Mouse (Mus musculus): Measurements from ENCODE around the gene Pfn5. TPM values are rescaled to one million over a fixed set of nuclear protein-coding genes. Genes with fewer than 3 reads are reported as not detected.
"Not testable (repeated sequence)": the region's sequence is repeated elsewhere in the genome, so short reads cannot be mapped to it uniquely, and the experiment has no call there.

Gene Pfn5
- not detected in 2 replicates for polyA plus RNA-seq (2012; rRNA removed)

DNA sequence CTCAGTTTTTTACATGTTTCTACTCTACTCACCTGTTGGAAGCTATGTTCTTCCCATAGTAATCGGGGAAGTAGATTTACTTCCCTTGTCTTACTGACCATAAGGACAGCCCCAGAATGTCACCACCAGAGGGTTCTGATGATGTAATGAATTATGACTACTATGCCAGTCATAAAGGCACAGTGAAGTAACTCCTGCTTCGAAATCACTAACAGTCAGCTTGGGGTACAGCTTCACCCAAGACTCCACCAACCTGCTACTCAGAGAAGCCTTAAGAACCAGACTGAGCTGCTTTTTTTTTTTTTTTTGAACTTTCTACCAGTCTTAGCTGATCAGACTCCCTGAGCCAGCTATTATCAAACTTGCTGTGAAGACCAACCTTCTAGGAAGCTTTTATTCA is at the start of gene Pfn5, which contains the start of gene Asb12:
Pfn5 (plus strand) TSS at position 218 of the 400 bp plus-strand sequence.
Asb12 (minus strand) TSS at position 101 of the 400 bp plus-strand sequence.
- no peak for DNase-seq (ENCODE audit: low read depth)

DNA sequence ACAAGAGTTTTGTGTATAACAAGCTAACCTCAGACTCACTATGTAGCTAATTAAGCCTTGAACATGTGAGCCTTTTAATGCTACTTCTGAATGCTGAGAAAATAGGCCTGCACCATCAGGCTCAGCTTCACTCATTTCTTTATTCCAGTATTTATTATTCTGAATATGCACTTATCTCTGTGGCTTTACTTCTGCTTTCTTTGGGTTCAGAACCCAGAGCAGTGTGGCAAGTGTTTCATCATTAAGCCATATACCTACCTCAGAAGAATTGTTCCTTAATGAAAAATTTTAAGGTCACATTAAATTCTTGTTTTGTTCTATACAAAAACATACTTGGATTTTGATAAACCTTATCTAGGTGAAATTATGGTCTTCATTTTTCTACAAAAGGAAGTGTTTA is 34.0 kb upstream of the Pfn5 start:
- no peak for DNase-seq (ENCODE audit: low read depth)

GRCm38 (mm10) chrX:95525166-95525565 is 32.7 kb upstream of the Pfn5 start:
- no peak for DNase-seq (ENCODE audit: low read depth)

- DNase-seq (ENCODE audit: low read depth): not testable (repeated sequence)
These were observed 22.4 kb upstream of the Pfn5 start for GRCm38 (mm10) chrX:95535493-95535892.

- no peak for DNase-seq (ENCODE audit: low read depth)
These were observed 3.6 kb upstream of the Pfn5 start for GRCm38 (mm10) chrX:95554321-95554720.

DNA sequence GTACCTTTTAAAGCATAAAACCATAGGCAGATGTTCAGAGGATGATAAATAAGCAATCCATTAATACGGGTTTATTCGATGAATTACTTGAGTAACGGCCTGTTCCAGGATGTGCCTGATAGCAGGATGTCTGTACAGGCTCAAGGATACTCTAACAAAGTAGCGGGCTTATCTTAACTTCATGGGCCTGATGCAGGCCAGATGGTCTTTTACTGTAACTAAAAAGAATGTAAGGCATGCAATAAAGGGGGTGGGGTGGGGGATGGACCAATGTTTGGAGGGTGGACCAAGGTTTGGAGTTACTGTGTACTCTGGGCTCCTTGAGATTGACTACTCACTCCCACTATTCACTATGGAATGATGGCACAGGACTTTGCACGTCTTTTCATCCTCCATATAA is 42.7 kb downstream of the Pfn5 start:
- DNase-seq (ENCODE audit: low read depth): no peak

Other genes with a start within 250 kb of the Pfn5 start
- 4.8 and 6.4 TPM in 2 replicates for gene Amer1, start 113.2 kb upstream of the Pfn5 start, polyA plus RNA-seq (2012; rRNA removed)
- 1.8 and 3.3 TPM in 2 replicates for gene Asb12, start 117 bp upstream of the Pfn5 start, polyA plus RNA-seq (2012; rRNA removed)
- 2.1 TPM in 2 replicates for gene Zc4h2, start 100.4 kb downstream of the Pfn5 start, polyA plus RNA-seq (2012; rRNA removed)
- 0.78 and 0.89 TPM in 2 replicates for gene Zc3h12b, start 153.6 kb downstream of the Pfn5 start, polyA plus RNA-seq (2012; rRNA removed)